Mouse (Mus musculus) liver, embryonic 13.5 days (tissue): ENCODE results near the gene H2-Q10. TPM values are rescaled to one million over a fixed set of nuclear protein-coding genes. Genes with fewer than 3 reads are reported as not detected.

ENCODE experiments used
- ATAC-seq: fragments of 200-750 bp; cut with Nextera tagmentation; 2 replicates; pipeline ENCODE4 v1.8.0; 2017; ENCODE audit warnings: low read depth, mild to moderate bottlenecking, moderate number of reproducible peaks, moderate library complexity
- DNase-seq: peaks from one replicate; pipeline ENCODE4 v3.0.0; 2022
- H3K27ac ChIP-seq: fragments of 300-500 bp; sonication (generic); 2 replicates; pipeline ENCODE4 v1.5.1; 2015; ENCODE audit warnings: moderate library complexity, mild to moderate bottlenecking, inconsistent platforms
- H3K27me3 ChIP-seq: fragments of 300-500 bp; sonication (generic); 2 replicates; pipeline ENCODE4 v1.6.1; 2015; ENCODE audit warnings: mild to moderate bottlenecking, inconsistent platforms
- H3K36me3 ChIP-seq: fragments of 300-500 bp; sonication (generic); 2 replicates; pipeline ENCODE4 v1.6.1; 2015; ENCODE audit warnings: mild to moderate bottlenecking, inconsistent platforms
- H3K4me1 ChIP-seq: fragments of 300-500 bp; sonication (generic); replicated peaks from 2 replicates; pipeline ENCODE4 v1.6.1; 2015; ENCODE audit warnings: inconsistent platforms
- H3K4me2 ChIP-seq: fragments of 300-500 bp; sonication (generic); 2 replicates; pipeline ENCODE4 v1.6.1; 2015; ENCODE audit warnings: inconsistent platforms, mild to moderate bottlenecking, moderate library complexity
- H3K4me3 ChIP-seq: fragments of 300-500 bp; sonication (generic); replicated peaks from 2 replicates; pipeline ENCODE4 v1.5.1; 2015; ENCODE audit warnings: mild to moderate bottlenecking, inconsistent platforms
- H3K9ac ChIP-seq: fragments of 300-500 bp; sonication (generic); 2 replicates; pipeline ENCODE4 v1.6.1; 2015; ENCODE audit warnings: mild to moderate bottlenecking, inconsistent platforms
- H3K9me3 ChIP-seq: fragments of 300-500 bp; sonication (generic); replicated peaks from 2 replicates; pipeline ENCODE4 v1.6.1; 2016; ENCODE audit warnings: inconsistent platforms
- WGBS: fragments of 180-500 bp; shearing (Covaris S2); methylation state at CpG from one replicate; pipeline ENCODE4 v1.1.7; 2015; ENCODE audit not compliant: insufficient replicate concordance; 5-methylcytosine and 5-hydroxymethylcytosine counted together
- polyA plus RNA-seq: library from polyadenylated mRNA; unstranded; fragments of >200 nt; fragmentation: Nextera tagmentation; extraction: Ambion mirVana; gene quantifications from 2 replicates; pipeline ENCODE4 v1.2.1, GENCODE M21; 2015

Gene H2-Q10
- polyA plus RNA-seq, 1 experiment from 2014 or later = 147 TPM

DNA sequence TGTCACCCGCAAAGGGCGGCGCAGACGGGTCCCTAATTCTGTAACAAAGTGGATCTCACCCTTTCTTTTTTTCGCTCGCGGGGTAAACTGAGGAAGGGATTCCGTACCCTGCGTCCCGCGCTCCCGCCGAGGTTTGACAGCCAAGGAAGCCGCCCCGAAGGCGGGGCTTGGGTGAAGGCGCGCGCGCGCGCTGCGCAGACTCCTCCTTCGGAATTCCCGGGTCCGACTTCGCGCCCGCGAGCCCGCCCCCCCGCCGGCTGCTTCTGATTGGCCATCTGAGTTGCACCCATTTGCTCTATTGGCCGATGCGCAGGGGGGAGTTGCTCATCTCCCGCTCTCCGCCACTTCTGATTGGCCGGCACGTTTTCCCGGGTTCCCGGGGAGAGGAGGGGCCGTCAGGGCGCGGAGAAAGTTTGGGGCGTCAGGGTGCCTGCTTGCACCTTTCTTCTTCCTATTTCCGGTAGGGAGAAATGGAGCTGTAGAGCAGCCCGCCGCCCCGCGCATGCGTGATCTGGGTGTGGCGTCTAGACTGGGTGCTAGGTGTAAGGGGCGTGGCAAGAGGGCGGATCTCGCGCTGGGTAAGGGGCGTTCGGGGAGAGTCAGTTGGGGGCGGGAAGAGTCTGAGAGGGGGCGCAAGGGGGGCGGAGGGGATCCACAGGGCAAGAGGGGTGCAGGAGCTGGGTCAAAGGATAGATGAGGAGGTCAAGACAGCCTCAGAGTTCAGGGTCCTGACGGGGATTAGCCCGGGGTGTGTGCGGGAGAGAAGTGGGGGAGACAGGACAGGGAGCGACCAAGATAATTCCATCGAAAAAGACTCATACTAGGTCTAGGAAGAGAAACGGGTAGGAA, 47.0 kb downstream of the H2-Q10 start, which contains the start of the genes Tcf19 and Cchcr1:
Gene Tcf19 (minus strand): TSS at position 173 of the 849 bp plus-strand sequence.
Gene Cchcr1 (plus strand): TSS at position 449 of the 849 bp plus-strand sequence.
- H3K9me3 ChIP-seq = no peaks in the 10 kb centered on the region
- H3K27me3 ChIP-seq = no peaks in the 10 kb centered on the region
- ATAC-seq (peak; percentile 95), DNase-seq (peak; percentile 99)
- under 1% methylated on average over 67 of the region's 67 CpGs for WGBS
- peak within 1 kb of the TSS; percentile 89 for H3K4me2 ChIP-seq
- peaks cover 35% of the 10 kb centered on the region for H3K36me3 ChIP-seq
- H3K9ac ChIP-seq = peak within 1 kb of the TSS; percentile 85
- H3K27ac ChIP-seq = peak within 1 kb of the TSS; percentile 83
- peak within 1 kb of the TSS; percentile 79 for H3K4me3 ChIP-seq
- peaks cover 43% of the 10 kb centered on the region for H3K4me1 ChIP-seq

DNA sequence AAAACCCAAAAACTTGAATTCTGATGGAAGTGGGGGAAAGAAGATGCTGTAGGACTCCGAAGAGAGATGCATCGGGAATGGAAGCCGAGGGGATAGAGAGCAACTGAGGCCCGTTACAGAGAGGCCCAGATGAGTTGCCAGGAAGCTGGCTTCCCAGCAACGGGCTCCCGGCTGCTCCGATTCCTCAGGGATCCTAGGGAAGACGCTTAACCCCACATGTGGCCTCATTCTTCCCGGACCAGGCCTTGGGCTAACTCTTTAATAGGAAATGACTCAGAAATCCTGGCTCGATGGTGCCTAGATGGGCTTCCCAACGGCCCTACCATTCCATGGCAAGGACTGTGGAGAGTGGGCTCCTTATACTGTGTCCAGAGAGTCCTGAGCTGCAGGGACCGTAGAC, 47.6 kb downstream of the H2-Q10 start:
- peaks cover 43% of the 10 kb centered on the region for H3K4me1 ChIP-seq
- H3K27ac ChIP-seq = peak overlapping the region; percentile 83
- peak overlapping the region; percentile 83 for H3K9ac ChIP-seq
- no peak for DNase-seq
- peak overlapping the region; percentile 89 for H3K4me2 ChIP-seq
- H3K4me3 ChIP-seq = peak overlapping the region; percentile 79
- H3K9me3 ChIP-seq = no peaks in the 10 kb centered on the region
- WGBS = 14% methylated on average over 12 of the region's 12 CpGs
- no peak for ATAC-seq
- H3K27me3 ChIP-seq = no peaks in the 10 kb centered on the region
- H3K36me3 ChIP-seq = peaks cover 31% of the 10 kb centered on the region

Other genes with a start within 250 kb of the H2-Q10 start
- gene Gm16181, start 249.3 kb upstream of the H2-Q10 start, polyA plus RNA-seq = 0.36 TPM in 1 of 2 replicates, not detected in the other
- gene Atp6v1g2, start 236.4 kb upstream of the H2-Q10 start, polyA plus RNA-seq = 0.76 and 1.3 TPM in 2 replicates
- 3.9 and 4.4 TPM in 2 replicates for gene Nfkbil1, start 234.3 kb upstream of the H2-Q10 start, polyA plus RNA-seq
- 208 and 220 TPM in 2 replicates for gene Ddx39b, start 228.3 kb upstream of the H2-Q10 start, polyA plus RNA-seq
- gene H2-D1, start 207.4 kb upstream of the H2-Q10 start, polyA plus RNA-seq = 74.5 and 77.7 TPM in 2 replicates
- 1.0 and 1.4 TPM in 2 replicates for gene H2-Q1, start 149.7 kb upstream of the H2-Q10 start, polyA plus RNA-seq
- 0.68 and 0.90 TPM in 2 replicates for gene H2-Q2, start 127.8 kb upstream of the H2-Q10 start, polyA plus RNA-seq
- gene H2-Q4, start 90.5 kb upstream of the H2-Q10 start, polyA plus RNA-seq = 1.7 and 2.0 TPM in 2 replicates
- gene H2-Q6, start 45.2 kb upstream of the H2-Q10 start, polyA plus RNA-seq = 9.6 and 11.1 TPM in 2 replicates
- gene H2-Q7, start 30.9 kb upstream of the H2-Q10 start, polyA plus RNA-seq = 23.9 and 24.6 TPM in 2 replicates
- gene Pou5f1, start 35.9 kb downstream of the H2-Q10 start, polyA plus RNA-seq = not detected in 2 replicates
- gene Tcf19, start 46.7 kb downstream of the H2-Q10 start, polyA plus RNA-seq = 44.3 and 50.4 TPM in 2 replicates
- 7.5 and 8.8 TPM in 2 replicates for gene Cchcr1, start 47.0 kb downstream of the H2-Q10 start, polyA plus RNA-seq
- gene Psors1c2, start 63.1 kb downstream of the H2-Q10 start, polyA plus RNA-seq = 0.12 and 0.27 TPM in 2 replicates
- not detected in 2 replicates for gene Cdsn, start 82.0 kb downstream of the H2-Q10 start, polyA plus RNA-seq
- not detected in 2 replicates for gene 2300002M23Rik, start 97.4 kb downstream of the H2-Q10 start, polyA plus RNA-seq
- not detected in 2 replicates for gene Sfta2, start 131.5 kb downstream of the H2-Q10 start, polyA plus RNA-seq
- not detected in 2 replicates for gene Gm9573, start 156.5 kb downstream of the H2-Q10 start, polyA plus RNA-seq
- gene Mucl3, start 173.6 kb downstream of the H2-Q10 start, polyA plus RNA-seq = 0.03 and 0.06 TPM in 2 replicates
- gene Vars2, start 197.5 kb downstream of the H2-Q10 start, polyA plus RNA-seq = 7.7 TPM in 2 replicates
- 31.9 and 33.9 TPM in 2 replicates for gene Gtf2h4, start 203.7 kb downstream of the H2-Q10 start, polyA plus RNA-seq
- gene Ddr1, start 234.5 kb downstream of the H2-Q10 start, polyA plus RNA-seq = 2.9 and 3.7 TPM in 2 replicates